In genomic region chr10:23922468-23922867, GRCm38 (mm10) we compare ENCODE assay signal across 25 mouse cellular contexts. TPM values are rescaled to one million over a fixed set of nuclear protein-coding genes. Genes with fewer than 3 reads are reported as not detected.
"Had no signal": no experiment of that assay in that cellular context is flagged by ENCODE, and none has a peak within 500 bp of the region (broad histone marks: within the 10 kb centered on the region; RNA-seq: fewer than 3 reads in every experiment).

No protein-coding gene starts in this region.

- H3K27ac ChIP-seq: kidney, embryonic 15.5 days; macrophage; midbrain, embryonic 12.5 days; midbrain, embryonic 15.5 days; neural tube, embryonic 12.5 days; neural tube, embryonic 15.5 days; stomach, embryonic 15.5 days had no signal

- ATAC-seq: intestine, embryonic 16.5 days; midbrain, embryonic 15.5 days had no signal

- H3K4me3 ChIP-seq: kidney, embryonic 15.5 days; midbrain, embryonic 12.5 days; midbrain, embryonic 15.5 days; neural tube, embryonic 12.5 days; neural tube, embryonic 15.5 days; stomach, embryonic 15.5 days had no signal

- H3K4me1 ChIP-seq: kidney, embryonic 15.5 days; midbrain, embryonic 12.5 days; midbrain, embryonic 15.5 days; neural tube, embryonic 12.5 days; neural tube, embryonic 15.5 days; stomach, embryonic 15.5 days had no signal

- H3K9ac ChIP-seq: kidney, embryonic 15.5 days; midbrain, embryonic 12.5 days; midbrain, embryonic 15.5 days; neural tube, embryonic 12.5 days; neural tube, embryonic 15.5 days; stomach, embryonic 15.5 days had no signal

- H3K9me3 ChIP-seq: kidney, embryonic 15.5 days; midbrain, embryonic 12.5 days; midbrain, embryonic 15.5 days; neural tube, embryonic 12.5 days; neural tube, embryonic 15.5 days; stomach, embryonic 15.5 days had no signal

- H3K4me2 ChIP-seq: kidney, embryonic 15.5 days; midbrain, embryonic 12.5 days; midbrain, embryonic 15.5 days; neural tube, embryonic 12.5 days; neural tube, embryonic 15.5 days; stomach, embryonic 15.5 days had no signal

- H3K27me3 ChIP-seq: kidney, embryonic 15.5 days; midbrain, embryonic 12.5 days; midbrain, embryonic 15.5 days; neural tube, embryonic 12.5 days; neural tube, embryonic 15.5 days; stomach, embryonic 15.5 days had no signal

- DNase-seq: kidney, adult 8-10 months; kidney, postnatal 10 days; lung, adult 2 months; lung, postnatal 14 days; right cerebral cortex, adult 18-20 months; right cerebral cortex, postnatal 14 days; right cerebral cortex, postnatal 4 days; spleen, adult 18-20 months; thymus, postnatal 25 days had no signal

- H3K36me3 ChIP-seq: kidney, embryonic 15.5 days; midbrain, embryonic 12.5 days; midbrain, embryonic 15.5 days; neural tube, embryonic 12.5 days; neural tube, embryonic 15.5 days; stomach, embryonic 15.5 days had no signal

RNA-seq across cellular contexts. Expression of gene Taar1, which starts 2.3 kb away (rescaled TPM):
- total RNA-seq: layer of hippocampus, adult 8-10 months; layer of hippocampus, postnatal 14 days; left cerebral cortex, postnatal 36 days; megakaryocyte, adult 5-6 weeks had no signal
- polyA plus RNA-seq: intestine, embryonic 16.5 days; kidney, embryonic 15.5 days; limb, embryonic 11.5 days; limb, embryonic 14.5 days; lung, adult 2 months; lung, embryonic 16.5 days; macrophage; midbrain, embryonic 12.5 days; midbrain, embryonic 15.5 days; neural tube, embryonic 12.5 days; neural tube, embryonic 15.5 days; stomach, embryonic 15.5 days; thymus, postnatal 0 days had no signal

RNA-seq across cellular contexts. Expression of gene Taar2, which starts 15.9 kb away (rescaled TPM):
- total RNA-seq: layer of hippocampus, adult 8-10 months; layer of hippocampus, postnatal 14 days; left cerebral cortex, postnatal 36 days; megakaryocyte, adult 5-6 weeks had no signal
- polyA plus RNA-seq: intestine, embryonic 16.5 days; kidney, embryonic 15.5 days; limb, embryonic 11.5 days; limb, embryonic 14.5 days; lung, embryonic 16.5 days; macrophage; midbrain, embryonic 12.5 days; neural tube, embryonic 12.5 days; neural tube, embryonic 15.5 days; stomach, embryonic 15.5 days; thymus, postnatal 0 days had no signal

RNA-seq across cellular contexts. Expression of gene Taar3, which starts 26.9 kb away (rescaled TPM):
- total RNA-seq: layer of hippocampus, adult 8-10 months; layer of hippocampus, postnatal 14 days; left cerebral cortex, postnatal 36 days; megakaryocyte, adult 5-6 weeks had no signal
- polyA plus RNA-seq: intestine, embryonic 16.5 days; kidney, embryonic 15.5 days; limb, embryonic 11.5 days; limb, embryonic 14.5 days; lung, adult 2 months; lung, embryonic 16.5 days; macrophage; midbrain, embryonic 12.5 days; midbrain, embryonic 15.5 days; neural tube, embryonic 12.5 days; neural tube, embryonic 15.5 days; stomach, embryonic 15.5 days; thymus, postnatal 0 days had no signal

RNA-seq across cellular contexts. Expression of gene Vnn1, which starts 28.0 kb away (rescaled TPM):
- total RNA-seq: layer of hippocampus, adult 8-10 months; megakaryocyte, adult 5-6 weeks had no signal
- polyA plus RNA-seq: macrophage had no signal

RNA-seq across cellular contexts. Expression of gene Taar4, which starts 37.8 kb away (rescaled TPM):
- total RNA-seq: layer of hippocampus, adult 8-10 months; layer of hippocampus, postnatal 14 days; left cerebral cortex, postnatal 36 days; megakaryocyte, adult 5-6 weeks had no signal
- polyA plus RNA-seq: intestine, embryonic 16.5 days; kidney, embryonic 15.5 days; limb, embryonic 11.5 days; lung, adult 2 months; lung, embryonic 16.5 days; macrophage; midbrain, embryonic 12.5 days; midbrain, embryonic 15.5 days; neural tube, embryonic 12.5 days; neural tube, embryonic 15.5 days; stomach, embryonic 15.5 days; thymus, postnatal 0 days had no signal
